Mouse (Mus musculus): ENCODE measurements at regions not wholly inside any gene's neighbourhood (a gene's known extent, or its start where the extent isn't known, plus 50 kb on each side); places are given as distances from the start of the nearest gene placed in this dataset.

GRCm38 (mm10) chr13:28556385-28556938 lies 299.1 kb downstream of the Gm11361 start:
- H3K27me3 ChIP-seq: no peaks in the 10 kb centered on the region
- H3K27ac ChIP-seq: no peak overlapping the region
- no peak for ATAC-seq (replicated peaks; ENCODE audit: insufficient number of reproducible peaks, insufficient read depth, low FRiP score, low read depth)
- H3K4me1 ChIP-seq (replicated peaks): peaks cover 12% of the 10 kb centered on the region; the same call in 1 of the 2 replicates
- H3K36me3 ChIP-seq: no peaks in the 10 kb centered on the region
- H3K4me2 ChIP-seq: no peak overlapping the region
- H3K4me3 ChIP-seq: no peak overlapping the region
- H3K9me3 ChIP-seq (replicated peaks): no peaks in the 10 kb centered on the region
- WGBS: 53% methylated on average over 5 of the region's 5 CpGs
- H3K9ac ChIP-seq: no peak overlapping the region

GRCm38 (mm10) chr13:28554143-28554830 lies 297.0 kb downstream of the Gm11361 start:
- WGBS: 81% methylated on average over 12 of the region's 12 CpGs
- no peaks in the 10 kb centered on the region for H3K36me3 ChIP-seq
- no peaks in the 10 kb centered on the region for H3K27me3 ChIP-seq
- H3K4me3 ChIP-seq: no peak overlapping the region
- H3K4me2 ChIP-seq: no peak overlapping the region
- no peak for ATAC-seq (replicated peaks; ENCODE audit: insufficient number of reproducible peaks, insufficient read depth, low FRiP score, low read depth)
- H3K9me3 ChIP-seq (replicated peaks): no peaks in the 10 kb centered on the region
- no peak overlapping the region for H3K27ac ChIP-seq
- peaks cover 12% of the 10 kb centered on the region; the same call in 1 of the 2 replicates for H3K4me1 ChIP-seq (replicated peaks)
- H3K9ac ChIP-seq: no peak overlapping the region

- H3K27ac ChIP-seq: peak overlapping the region; percentile 47
- H3K4me2 ChIP-seq: no peak overlapping the region
- no peaks in the 10 kb centered on the region for H3K36me3 ChIP-seq
- H3K9ac ChIP-seq: no peak overlapping the region
- 60% methylated on average over 10 of the region's 10 CpGs for WGBS
- no peaks in the 10 kb centered on the region for H3K27me3 ChIP-seq
- ATAC-seq (replicated peaks; ENCODE audit: insufficient number of reproducible peaks, insufficient read depth, low FRiP score, low read depth): no peak
- H3K4me1 ChIP-seq (replicated peaks): peaks cover 12% of the 10 kb centered on the region; the same call in 1 of the 2 replicates
- H3K9me3 ChIP-seq (replicated peaks): no peaks in the 10 kb centered on the region
- no peak overlapping the region for H3K4me3 ChIP-seq
These were observed 295.8 kb downstream of the Gm11361 start for GRCm38 (mm10) chr13:28552974-28553750.

- no peak overlapping the region for H3K9ac ChIP-seq
- no peaks in the 10 kb centered on the region for H3K9me3 ChIP-seq (replicated peaks)
- H3K27ac ChIP-seq: no peak overlapping the region
- no peaks in the 10 kb centered on the region for H3K27me3 ChIP-seq
- 53% methylated on average over 6 of the region's 6 CpGs for WGBS
- no peak overlapping the region for H3K4me2 ChIP-seq
- peaks cover 11% of the 10 kb centered on the region; the same call in 1 of the 2 replicates for H3K4me1 ChIP-seq (replicated peaks)
- H3K36me3 ChIP-seq: no peaks in the 10 kb centered on the region
- no peak overlapping the region for H3K4me3 ChIP-seq
- ATAC-seq (replicated peaks; ENCODE audit: insufficient number of reproducible peaks, insufficient read depth, low FRiP score, low read depth): no peak; the same call in 1 of the 2 replicates
These were observed 294.2 kb downstream of the Gm11361 start for GRCm38 (mm10) chr13:28551555-28551954.

GRCm38 (mm10) chr13:28545797-28546196 lies 288.5 kb downstream of the Gm11361 start:
- 87% methylated on average over 1 of the region's 1 CpGs for WGBS

GRCm38 (mm10) chr13:28545337-28545736 lies 288.0 kb downstream of the Gm11361 start:
- H3K4me1 ChIP-seq (replicated peaks): peaks cover 6% of the 10 kb centered on the region
- no peaks in the 10 kb centered on the region for H3K27me3 ChIP-seq
- WGBS: 44% methylated on average over 2 of the region's 2 CpGs
- no peak overlapping the region for H3K27ac ChIP-seq
- no peak for ATAC-seq (replicated peaks; ENCODE audit: insufficient number of reproducible peaks, insufficient read depth, low FRiP score, low read depth)
- no peaks in the 10 kb centered on the region for H3K36me3 ChIP-seq
- H3K4me3 ChIP-seq: no peak overlapping the region
- no peaks in the 10 kb centered on the region for H3K9me3 ChIP-seq (replicated peaks)
- no peak overlapping the region for H3K4me2 ChIP-seq
- no peak overlapping the region for H3K9ac ChIP-seq

More at GRCm38 (mm10) chr13:28545797-28546196, 288.5 kb downstream of the Gm11361 start:
- Histone ChIP-seq H3K4me1 (replicated peaks) (peaks cover 6% of the 10 kb centered on the region), H3K4me2 (no peak overlapping the region), H3K36me3 (no peaks in the 10 kb centered on the region), H3K9me3 (replicated peaks) (no peaks in the 10 kb centered on the region), H3K27me3 (no peaks in the 10 kb centered on the region), H3K27ac (no peak overlapping the region), H3K9ac (no peak overlapping the region), H3K4me3 (no peak overlapping the region)
- ATAC-seq (replicated peaks; ENCODE audit: insufficient number of reproducible peaks, insufficient read depth, low FRiP score, low read depth): no peak

- WGBS: 69% methylated on average over 2 of the region's 2 CpGs
- no peak overlapping the region for H3K9ac ChIP-seq
- H3K4me2 ChIP-seq: no peak overlapping the region
- no peaks in the 10 kb centered on the region for H3K27me3 ChIP-seq
- H3K4me1 ChIP-seq (replicated peaks): peaks cover 6% of the 10 kb centered on the region
- no peak for ATAC-seq (replicated peaks; ENCODE audit: insufficient number of reproducible peaks, insufficient read depth, low FRiP score, low read depth)
- no peaks in the 10 kb centered on the region for H3K36me3 ChIP-seq
- H3K27ac ChIP-seq: no peak overlapping the region
- no peaks in the 10 kb centered on the region for H3K9me3 ChIP-seq (replicated peaks)
- H3K4me3 ChIP-seq: no peak overlapping the region
These were observed 287.5 kb downstream of the Gm11361 start for GRCm38 (mm10) chr13:28544819-28545180.

- Histone ChIP-seq H3K4me2 (0 out of 2 replicates have a peak overlapping the region, but pooled peaks have one; percentile 30), H3K9ac (no peak overlapping the region), H3K36me3 (no peaks in the 10 kb centered on the region), H3K27me3 (no peaks in the 10 kb centered on the region), H3K9me3 (replicated peaks) (no peaks in the 10 kb centered on the region), H3K4me3 (no peak overlapping the region), H3K4me1 (replicated peaks) (peaks cover 6% of the 10 kb centered on the region), H3K27ac (no peak overlapping the region)
- no peak for ATAC-seq (replicated peaks; ENCODE audit: insufficient number of reproducible peaks, insufficient read depth, low FRiP score, low read depth)
- 41% methylated on average over 15 of the region's 17 CpGs for WGBS
These were observed 286.9 kb downstream of the Gm11361 start for GRCm38 (mm10) chr13:28544003-28544818.

- Histone ChIP-seq H3K27me3 (no peaks in the 10 kb centered on the region), H3K9ac (no peak overlapping the region)
- no peak for ATAC-seq (replicated peaks; ENCODE audit: insufficient number of reproducible peaks, insufficient read depth, low FRiP score, low read depth)
These were observed 284.3 kb downstream of the Gm11361 start for GRCm38 (mm10) chr13:28541607-28542006.

GRCm38 (mm10) chr13:28533080-28533479 lies 275.8 kb downstream of the Gm11361 start:
- Histone ChIP-seq H3K4me3 (no peak overlapping the region), H3K27ac (no peak overlapping the region), H3K27me3 (no peaks in the 10 kb centered on the region), H3K9ac (no peak overlapping the region), H3K4me1 (replicated peaks) (peaks cover 28% of the 10 kb centered on the region), H3K9me3 (replicated peaks) (no peaks in the 10 kb centered on the region; the same call in 1 of the 2 replicates), H3K36me3 (no peaks in the 10 kb centered on the region; the same call in 1 of the 2 replicates), H3K4me2 (no peak overlapping the region)
- no peak for ATAC-seq (replicated peaks; ENCODE audit: insufficient number of reproducible peaks, insufficient read depth, low FRiP score, low read depth)
- 72% methylated on average over 1 of the region's 1 CpGs for WGBS

More at GRCm38 (mm10) chr13:28541607-28542006, 284.3 kb downstream of the Gm11361 start:
- WGBS: 81% methylated on average over 3 of the region's 3 CpGs
- H3K36me3 ChIP-seq: no peaks in the 10 kb centered on the region
- H3K4me2 ChIP-seq: no peak overlapping the region
- H3K4me3 ChIP-seq: no peak overlapping the region
- H3K9me3 ChIP-seq (replicated peaks): no peaks in the 10 kb centered on the region; the same call in 1 of the 2 replicates
- no peak overlapping the region for H3K27ac ChIP-seq
- H3K4me1 ChIP-seq (replicated peaks): peaks cover 6% of the 10 kb centered on the region

- Histone ChIP-seq H3K27me3 (no peaks in the 10 kb centered on the region), H3K9ac (no peak overlapping the region), H3K4me1 (replicated peaks) (peaks cover 28% of the 10 kb centered on the region), H3K4me2 (no peak overlapping the region), H3K4me3 (no peak overlapping the region), H3K36me3 (no peaks in the 10 kb centered on the region; the same call in 1 of the 2 replicates), H3K27ac (peak overlapping the region; percentile 69), H3K9me3 (replicated peaks) (no peaks in the 10 kb centered on the region)
- peak; percentile 47 for ATAC-seq (replicated peaks; ENCODE audit: insufficient number of reproducible peaks, insufficient read depth, low FRiP score, low read depth)
- 56% methylated on average over 3 of the region's 3 CpGs for WGBS
These were observed 274.9 kb downstream of the Gm11361 start for GRCm38 (mm10) chr13:28532278-28532677.

Data from heart, embryonic 15.5 days (tissue).